Mouse (Mus musculus): ENCODE measurements around the gene Btbd35f8. TPM values are rescaled to one million over a fixed set of nuclear protein-coding genes. Genes with fewer than 3 reads are reported as not detected.
"Not testable (repeated sequence)": the region's sequence is repeated elsewhere in the genome, so short reads cannot be mapped to it uniquely, and the experiment has no call there.

The Btbd35f8 gene
- polyA plus RNA-seq (2012; rRNA removed), result not detected in 2 replicates

DNA sequence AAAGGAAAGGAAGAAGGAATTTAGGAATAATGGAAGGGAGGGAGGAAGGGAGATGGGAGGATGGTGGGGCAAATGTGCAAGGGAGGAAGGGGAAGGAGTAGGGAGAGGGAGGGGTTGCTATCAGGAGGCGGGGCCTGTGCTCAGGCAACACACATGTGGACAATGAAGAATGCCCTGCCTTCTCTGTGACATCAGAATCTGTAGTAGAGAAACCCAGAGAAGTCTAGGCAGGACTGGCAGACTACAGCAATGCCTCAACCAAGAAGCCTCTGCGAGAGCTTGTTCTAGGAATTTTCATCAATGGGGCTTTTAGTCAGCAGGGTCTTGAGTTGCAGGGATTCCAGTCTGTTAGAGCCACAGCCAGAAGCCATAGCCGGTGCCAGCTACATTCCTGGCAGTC lies at the start of gene Btbd35f8:
Gene Btbd35f8 (plus strand): TSS at position 301 of the 400 bp plus-strand sequence.
- not testable (repeated sequence) for DNase-seq (ENCODE audit: low read depth)

Other genes with a start within 250 kb of the Btbd35f8 start
- not detected in 2 replicates for gene Spin2g, start 211.8 kb upstream of the Btbd35f8 start, polyA plus RNA-seq (2012; rRNA removed)

Measured in brain, embryonic 14.5 days (tissue).